Mouse (Mus musculus): Measurements from ENCODE around the gene Rflnb. TPM values are rescaled to one million over a fixed set of nuclear protein-coding genes. Genes with fewer than 3 reads are reported as not detected.

Rflnb gene
- polyA plus RNA-seq (2012; rRNA removed): 16.5 and 18.0 TPM in 2 replicates

DNA sequence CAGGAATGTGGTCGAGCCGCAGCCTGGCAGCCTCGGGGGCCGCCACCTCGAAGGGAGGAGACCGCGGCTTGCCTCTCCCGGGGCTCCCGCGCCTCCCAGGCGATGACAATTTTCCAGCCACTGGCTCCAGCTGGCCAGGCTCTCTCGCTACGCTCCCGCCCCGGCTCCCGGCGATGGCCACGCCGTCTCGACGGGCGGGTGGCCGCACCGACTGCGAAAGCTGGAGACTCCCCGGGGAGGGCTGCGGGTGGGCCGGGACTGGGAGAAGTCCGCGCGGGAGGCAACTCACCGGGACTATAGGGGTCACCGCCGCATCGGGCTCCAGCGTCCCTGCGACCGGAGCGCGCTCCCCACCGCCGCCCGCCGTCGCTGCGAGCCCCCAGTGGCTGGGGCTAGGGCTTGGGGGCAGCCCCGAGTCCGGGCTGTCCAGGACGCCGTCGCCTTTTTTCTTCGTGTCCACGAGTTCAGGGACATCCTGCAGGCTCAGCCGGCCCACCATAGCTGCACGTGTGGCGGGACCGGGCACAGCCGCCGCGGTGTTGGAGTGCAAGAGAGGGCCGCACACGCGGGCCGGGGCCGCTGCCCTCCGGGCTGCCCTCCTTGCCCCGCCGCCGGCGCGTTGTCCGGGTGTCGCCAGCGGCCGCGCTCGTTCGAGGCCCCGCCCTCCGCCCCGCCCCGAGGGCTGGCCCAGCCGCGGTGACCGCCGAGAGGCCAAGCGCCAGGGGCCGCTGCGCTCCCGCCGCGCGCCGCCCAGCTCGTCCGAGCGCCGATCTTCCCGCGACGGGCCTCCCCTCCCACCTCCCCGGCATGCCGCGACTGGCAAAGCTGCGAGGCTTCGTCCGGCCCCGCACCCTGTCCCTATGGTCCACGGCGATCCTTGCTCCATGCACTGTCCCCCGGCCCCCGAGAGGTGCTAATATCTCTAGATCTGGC is at the start of gene Rflnb:
Gene Rflnb (minus strand): TSS at position 644 of the 933 bp plus-strand sequence.

DNA sequence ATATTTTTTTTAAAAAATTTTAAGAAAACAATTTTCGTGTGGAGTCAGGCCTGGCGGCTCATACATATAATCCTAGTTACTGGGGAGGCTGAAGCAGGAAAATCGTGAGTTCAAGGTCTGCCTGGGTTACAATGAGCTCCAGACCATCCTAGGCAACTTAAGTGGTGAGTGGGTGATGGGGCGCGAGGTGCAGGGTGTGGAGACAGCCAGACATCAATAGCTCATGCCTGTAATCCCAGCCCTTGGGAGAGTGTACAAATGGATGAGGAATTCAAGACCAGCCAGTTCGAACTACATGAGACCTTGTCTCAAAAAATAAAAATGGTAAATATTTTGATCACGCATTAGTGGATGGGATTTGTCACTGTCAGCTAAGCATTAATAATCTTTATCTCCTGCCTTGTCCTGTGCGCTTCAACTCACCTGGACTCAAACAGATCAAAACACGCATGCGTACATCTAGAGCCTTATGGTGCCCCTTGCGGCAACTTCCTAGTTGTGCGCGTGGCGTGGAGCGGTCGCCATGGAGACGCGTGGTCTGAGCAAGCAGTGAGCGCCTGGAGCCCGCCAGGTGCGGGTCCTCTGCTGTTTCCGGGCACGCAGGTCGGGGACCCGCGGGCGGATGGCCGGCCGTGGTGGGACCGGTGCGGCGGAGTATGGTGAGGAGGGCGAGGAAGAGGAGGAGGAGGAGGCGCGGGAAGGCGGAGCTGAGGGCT is 28.0 kb downstream of the Rflnb start, which contains the start of gene 1700016K19Rik:
Gene 1700016K19Rik (plus strand): TSS at position 473 of the 716 bp plus-strand sequence.

Other genes with a start within 250 kb of the Rflnb start
- 12.7 and 13.3 TPM in 2 replicates for gene Doc2b, start 231.7 kb downstream of the Rflnb start, polyA plus RNA-seq (2012; rRNA removed)
- 37.0 and 37.7 TPM in 2 replicates for gene Rph3al, start 89.4 kb downstream of the Rflnb start, polyA plus RNA-seq (2012; rRNA removed)
- 12.4 and 14.0 TPM in 2 replicates for gene 1700016K19Rik, start 27.9 kb downstream of the Rflnb start, polyA plus RNA-seq (2012; rRNA removed)
- gene Vps53, start 151.9 kb upstream of the Rflnb start, polyA plus RNA-seq (2012; rRNA removed): 20.5 and 23.7 TPM in 2 replicates
- 26.9 and 43.1 TPM in 2 replicates for gene Fam57a, start 151.9 kb upstream of the Rflnb start, polyA plus RNA-seq (2012; rRNA removed)
- gene Dbil5, start 189.8 kb upstream of the Rflnb start, polyA plus RNA-seq (2012; rRNA removed): 0.41 TPM in 1 of 2 replicates, not detected in the other
- 12.7 and 15.4 TPM in 2 replicates for gene Gemin4, start 189.9 kb upstream of the Rflnb start, polyA plus RNA-seq (2012; rRNA removed)
- gene Mrm3, start 215.9 kb upstream of the Rflnb start, polyA plus RNA-seq (2012; rRNA removed): 7.4 and 8.3 TPM in 2 replicates
- gene Glod4, start 215.9 kb upstream of the Rflnb start, polyA plus RNA-seq (2012; rRNA removed): 2.7 and 4.1 TPM in 2 replicates

Measured in ovary, adult 2 months (tissue).